In the genomic region with DNA sequence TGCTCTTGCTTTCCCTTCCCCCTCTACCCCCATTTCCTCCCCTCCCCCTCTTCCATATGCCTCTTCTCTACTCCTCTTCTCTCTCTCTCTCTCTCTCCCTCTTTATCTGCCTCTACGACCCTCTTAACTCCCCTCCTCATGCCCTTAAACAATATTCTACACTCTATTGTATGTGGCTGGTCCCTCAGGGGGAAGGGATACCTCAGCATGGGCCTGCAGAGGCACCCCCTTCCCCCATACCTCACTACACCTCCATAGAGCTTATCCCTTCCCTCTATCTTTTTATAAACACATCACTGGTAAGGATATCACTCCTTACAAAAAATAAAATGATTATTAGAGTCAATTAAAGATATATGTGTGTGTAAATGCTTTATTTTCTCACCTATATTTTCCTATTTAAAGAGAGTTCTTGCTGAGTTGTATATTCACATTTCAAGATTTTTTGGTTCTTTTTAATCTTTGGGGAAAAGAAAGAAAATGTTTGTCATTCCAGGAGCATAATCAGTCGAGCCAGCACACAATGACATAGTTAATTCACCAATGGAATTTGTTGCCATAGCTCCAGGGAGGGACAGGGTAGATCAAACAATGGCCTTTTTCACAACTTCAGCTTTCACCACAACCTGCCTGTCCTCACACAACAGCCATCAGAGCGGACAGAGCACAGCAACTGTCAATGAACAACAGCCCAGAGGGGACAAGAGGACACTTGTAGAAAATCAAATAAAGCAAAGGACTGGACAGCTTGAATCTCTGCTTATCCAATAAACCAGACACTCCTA, we compare ENCODE assay signal across 9 mouse cellular contexts. TPM values are rescaled to one million over a fixed set of nuclear protein-coding genes. Genes with fewer than 3 reads are reported as not detected.
DNase-seq lines count a peak whose midpoint lies in the region; ATAC-seq and TF ChIP-seq lines count a peak whose summit lies in the region.
"Had no signal": no experiment of that assay in that cellular context is flagged by ENCODE, and none has a peak within 500 bp of the region (broad histone marks: within the 10 kb centered on the region; RNA-seq: fewer than 3 reads in every experiment).

A gene (plus strand): TSS at position 646 of the 785 bp plus-strand sequence.

- TF ChIP-seq CTCF in layer of hippocampus, adult 2 months (conservative IDR thresholded peaks at IDR 0.05), result no peak

- no peaks in the 10 kb centered on the region for H3K4me1 ChIP-seq in midbrain, embryonic 13.5 days (replicated peaks)

- ATAC-seq in erythroid progenitor cell, adult 5-6 weeks (replicated peaks; ENCODE audit: low FRiP score, poor library complexity, severe bottlenecking), result no peak
- peak; percentile 55; the same call in 1 of the 2 replicates for ATAC-seq in midbrain, embryonic 13.5 days

- 0 out of 2 replicates have a peak within 1 kb of the TSS, but pooled peaks have one; percentile 3 for H3K4me2 ChIP-seq in midbrain, embryonic 13.5 days (replicated peaks)

- WGBS in midbrain, embryonic 13.5 days, result 10% methylated on average over 3 of the region's 3 CpGs

- H3K9ac ChIP-seq in midbrain, embryonic 13.5 days (replicated peaks), result no peak within 1 kb of the TSS

- no peaks in the 10 kb centered on the region for H3K27me3 ChIP-seq in midbrain, embryonic 13.5 days

- no peak for DNase-seq in layer of hippocampus, adult 2 months (ENCODE audit: low spot score in 2 of 2)
- DNase-seq in layer of hippocampus, adult 9-10 months (ENCODE audit: low spot score), result no peak
- peak; percentile 29 for DNase-seq in layer of hippocampus, adult 9-11 months
- no peak for DNase-seq in cerebellum, adult 9-11 months
- DNase-seq in ovary, postnatal 14 days (ENCODE audit: low spot score), result no peak
- no peak for DNase-seq in gastrocnemius, postnatal 25 days
- DNase-seq: cerebellum, postnatal 14 days had no signal

- no peaks in the 10 kb centered on the region for H3K9me3 ChIP-seq in midbrain, embryonic 13.5 days

- no peak within 1 kb of the TSS; the same call in 1 of the 2 replicates for H3K4me3 ChIP-seq in layer of hippocampus, adult 2 months
- no peak within 1 kb of the TSS for H3K4me3 ChIP-seq in midbrain, embryonic 13.5 days (replicated peaks)

- H3K27ac ChIP-seq in layer of hippocampus, adult 2 months, result peak within 1 kb of the TSS; percentile 57; the same call in 1 of the 2 replicates
- no peak within 1 kb of the TSS for H3K27ac ChIP-seq in midbrain, embryonic 13.5 days

- no peaks in the 10 kb centered on the region for H3K36me3 ChIP-seq in midbrain, embryonic 13.5 days

RNA-seq across cellular contexts. Expression of the gene that starts here (rescaled TPM):
- 10 to 100 TPM; 28.6 to 31.0 TPM for total RNA-seq in layer of hippocampus, adult 2 months (2021)
- total RNA-seq in erythroid progenitor cell, adult 5-6 weeks (2015; ENCODE audit: low replicate concordance), result 37.3 and 42.2 TPM in 2 replicates
- total RNA-seq in erythroid progenitor cell, adult 5-6 weeks (2017; ENCODE audit: low replicate concordance), result 128 and 157 TPM in 2 replicates
- 22.6 and 23.1 TPM in 2 replicates for polyA plus RNA-seq in midbrain, embryonic 13.5 days (2015; fragmentation: Nextera tagmentation; extraction: Ambion mirVana)
- total RNA-seq in gastrocnemius, postnatal 25 days (2021), result under 1 TPM; 0.08 to 0.21 TPM

Comparison
In these comparisons a context has a peak if more than half of its experiments do, and no peak if none do; other contexts are left out.
1. RNA of the gene that starts here (total RNA-seq): 37.3 to 157 TPM in erythroid progenitor cell, adult 5-6 weeks and 28.6 to 31.0 TPM in layer of hippocampus, adult 2 months; 0.08 to 0.21 TPM in gastrocnemius, postnatal 25 days; every median in the first group is over 10 times any median in the second.